Mouse (Mus musculus) stomach, embryonic 14.5 days (tissue): ENCODE data around the gene Hist1h2ab. TPM values are rescaled to one million over a fixed set of nuclear protein-coding genes. Genes with fewer than 3 reads are reported as not detected.
"Not testable (repeated sequence)": the region's sequence is repeated elsewhere in the genome, so short reads cannot be mapped to it uniquely, and the experiment has no call there.

ENCODE experiments used
- ATAC-seq: fragments of 200-750 bp; cut with Nextera tagmentation; 2 replicates; pipeline ENCODE4 v1.8.0; 2017; ENCODE audit warnings: low read depth, moderate TSS enrichment; ENCODE audit not compliant: insufficient number of reproducible peaks, insufficient read depth, low FRiP score
- H3K27ac ChIP-seq: fragments of 300-500 bp; sonication (generic); 2 replicates; pipeline ENCODE4 v1.5.1; 2014; ENCODE audit warnings: mild to moderate bottlenecking, low read length, moderate library complexity, mixed read lengths
- H3K27me3 ChIP-seq: fragments of 300-500 bp; sonication (generic); 2 replicates; pipeline ENCODE4 v1.6.1; 2014; ENCODE audit warnings: low read length, control low read depth, mixed read lengths; ENCODE audit not compliant: control insufficient read depth, insufficient read depth
- H3K36me3 ChIP-seq: fragments of 300-500 bp; sonication (generic); 2 replicates; pipeline ENCODE4 v1.6.1; 2014; ENCODE audit warnings: mild to moderate bottlenecking, control low read depth, low read length, moderate library complexity, mixed read lengths; ENCODE audit not compliant: control insufficient read depth, insufficient read depth
- H3K4me1 ChIP-seq: fragments of 300-500 bp; sonication (generic); 2 replicates; pipeline ENCODE4 v1.6.1; 2014; ENCODE audit warnings: low read length, control low read depth, mixed read lengths; ENCODE audit not compliant: control insufficient read depth, insufficient read depth
- H3K4me2 ChIP-seq: fragments of 300-500 bp; sonication (generic); replicated peaks from 2 replicates; pipeline ENCODE4 v1.6.1; 2014; ENCODE audit warnings: low read depth, low read length, control low read depth
- H3K4me3 ChIP-seq: fragments of 300-500 bp; sonication (generic); 2 replicates; pipeline ENCODE4 v1.5.1; 2014; ENCODE audit warnings: low read depth, low read length, control low read depth
- H3K9ac ChIP-seq: fragments of 300-500 bp; sonication (generic); replicated peaks from 2 replicates; pipeline ENCODE4 v1.6.1; 2014; ENCODE audit warnings: low read depth, mild to moderate bottlenecking, control low read depth, low read length, moderate library complexity, mixed read lengths
- H3K9me3 ChIP-seq: fragments of 300-500 bp; sonication (generic); 2 replicates; pipeline ENCODE4 v1.6.1; 2016; ENCODE audit warnings: low read depth, low read length, control low read depth; ENCODE audit not compliant: control insufficient read depth
- WGBS: fragments of 180-500 bp; shearing (Covaris S2); extraction: QIAGEN DNeasy Blood & Tissue Kit; methylation state at CpG from one replicate; pipeline ENCODE4 v1.1.7; 2014; 5-methylcytosine and 5-hydroxymethylcytosine counted together
- polyA plus RNA-seq: library from polyadenylated mRNA; unstranded; fragments of >200 nt; fragmentation: Nextera tagmentation; extraction: Ambion mirVana; gene quantifications from 2 replicates; pipeline ENCODE4 v1.2.1, GENCODE M21; 2014

Hist1h2ab gene
- polyA plus RNA-seq, 1 experiment from 2014 or later = 50.2 TPM

DNA sequence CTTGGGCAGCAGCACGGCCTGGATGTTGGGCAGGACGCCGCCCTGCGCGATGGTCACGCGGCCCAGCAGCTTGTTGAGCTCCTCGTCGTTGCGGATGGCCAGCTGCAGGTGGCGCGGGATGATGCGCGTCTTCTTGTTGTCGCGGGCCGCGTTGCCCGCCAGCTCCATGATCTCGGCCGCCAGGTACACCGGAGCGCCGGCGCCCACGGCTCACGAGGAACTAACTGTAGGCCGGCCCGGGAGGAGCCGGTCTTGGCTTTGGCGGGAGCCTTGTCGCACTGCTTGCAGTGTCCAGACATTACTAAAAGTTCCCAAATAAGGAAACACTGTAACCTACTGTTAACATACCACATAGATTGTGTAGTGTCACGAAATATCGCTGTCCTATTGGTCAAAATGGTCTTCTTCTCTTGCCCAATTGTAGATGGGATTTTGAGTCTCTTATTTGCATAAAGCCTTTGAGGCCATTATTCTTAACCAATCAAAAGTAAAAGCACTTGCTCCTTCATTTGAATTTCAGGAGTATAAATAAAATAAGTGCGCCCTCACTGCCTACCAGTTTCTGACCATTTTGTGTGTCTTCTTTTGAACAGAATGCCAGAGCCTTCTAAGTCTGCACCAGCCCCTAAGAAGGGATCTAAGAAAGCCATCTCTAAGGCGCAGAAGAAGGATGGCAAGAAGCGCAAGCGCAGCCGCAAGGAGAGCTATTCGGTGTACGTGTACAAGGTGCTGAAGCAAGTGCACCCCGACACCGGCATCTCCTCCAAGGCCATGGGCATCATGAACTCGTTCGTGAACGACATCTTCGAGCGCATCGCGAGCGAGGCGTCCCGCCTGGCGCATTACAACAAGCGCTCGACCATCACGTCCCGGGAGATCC is 4.5 kb upstream of the Hist1h2ab start, which contains the start of gene Hist1h2bb:
Hist1h2bb (plus strand) TSS at position 534 of the 880 bp plus-strand sequence.
- WGBS = under 1% methylated on average over 36 of the region's 58 CpGs
- peak within 1 kb of the TSS; percentile 71 for H3K9ac ChIP-seq
- H3K36me3 ChIP-seq, H3K4me1 ChIP-seq, H3K27me3 ChIP-seq, H3K9me3 ChIP-seq: not testable (repeated sequence)
- H3K4me3 ChIP-seq = peak within 1 kb of the TSS; percentile 35
- H3K4me2 ChIP-seq = peak within 1 kb of the TSS; percentile 71
- ATAC-seq = peak; percentile 92
- H3K27ac ChIP-seq = peak within 1 kb of the TSS; percentile 99

DNA sequence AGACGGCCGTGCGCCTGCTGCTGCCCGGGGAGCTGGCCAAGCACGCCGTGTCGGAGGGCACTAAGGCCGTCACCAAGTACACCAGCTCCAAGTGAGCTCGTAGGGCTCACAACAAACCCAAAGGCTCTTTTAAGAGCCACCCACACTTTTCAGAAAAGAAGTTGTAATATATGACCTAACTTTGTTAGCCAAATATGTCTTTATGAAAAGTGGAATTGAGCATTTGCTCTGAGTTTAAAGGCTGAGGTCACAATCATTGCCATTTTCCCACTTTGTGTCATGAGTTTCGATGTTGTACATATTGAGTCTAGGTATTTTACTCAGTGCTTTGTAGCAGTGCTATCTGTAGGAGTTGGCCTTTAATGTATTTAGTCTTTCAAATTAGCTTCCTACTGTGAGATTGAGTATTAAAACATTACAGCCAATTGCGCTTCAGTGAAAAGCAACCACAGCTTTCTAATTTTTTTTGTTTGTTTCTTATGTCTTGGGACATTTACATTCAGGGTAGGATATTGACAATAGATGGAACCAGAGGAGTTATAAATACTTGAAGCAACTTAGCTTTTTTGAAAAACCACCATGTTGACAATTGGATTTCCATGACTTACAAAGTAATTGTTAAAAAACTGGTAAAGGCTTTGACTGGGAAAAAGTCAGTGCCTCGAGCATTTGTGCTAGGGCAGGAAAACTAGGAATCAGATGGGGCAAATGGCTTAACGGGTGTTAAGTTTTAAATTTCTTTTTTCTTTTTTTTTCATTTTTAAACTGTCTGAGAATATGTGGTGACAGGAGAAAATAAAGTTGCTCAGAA is 3.6 kb upstream of the Hist1h2ab start:
- Histone ChIP-seq H3K4me3 (peak overlapping the region; percentile 35), H3K4me2 (peak overlapping the region; percentile 57), H3K27me3 (no peaks in the 10 kb centered on the region), H3K27ac (peak overlapping the region; percentile 99), H3K36me3 (no peaks in the 10 kb centered on the region), H3K9ac (peak overlapping the region; percentile 45), H3K9me3 (no peaks in the 10 kb centered on the region), H3K4me1 (peaks cover 10% of the 10 kb centered on the region)
- no peak for ATAC-seq
- 3% methylated on average over 10 of the region's 13 CpGs for WGBS

DNA sequence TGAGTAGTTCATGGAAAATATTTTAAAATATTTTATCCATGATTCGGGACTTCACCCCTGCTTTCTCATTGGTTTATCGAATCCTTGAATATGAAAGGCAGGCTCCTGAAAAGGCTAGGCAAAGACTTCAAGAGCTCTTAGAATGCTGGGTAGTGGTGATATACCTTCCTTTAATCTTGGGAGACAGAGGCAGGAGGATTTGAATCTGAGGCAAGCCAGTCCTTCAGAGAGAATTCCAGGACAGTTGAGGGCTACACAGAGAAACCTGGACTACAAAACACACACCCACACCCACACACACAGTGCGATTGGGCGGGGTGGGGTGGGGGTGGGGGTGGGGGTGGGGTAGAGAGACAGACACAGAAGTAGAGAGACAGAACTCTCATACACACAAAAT is 3.0 kb upstream of the Hist1h2ab start:
- H3K36me3 ChIP-seq = no peaks in the 10 kb centered on the region
- H3K27me3 ChIP-seq = no peaks in the 10 kb centered on the region
- no peak for ATAC-seq
- H3K4me3 ChIP-seq = peak overlapping the region; percentile 35
- peaks cover 11% of the 10 kb centered on the region for H3K4me1 ChIP-seq
- 5% methylated on average over 4 of the region's 4 CpGs for WGBS
- no peaks in the 10 kb centered on the region for H3K9me3 ChIP-seq
- H3K9ac ChIP-seq = peak overlapping the region; percentile 45
- H3K27ac ChIP-seq = peak overlapping the region; percentile 99
- peak overlapping the region; percentile 57 for H3K4me2 ChIP-seq

DNA sequence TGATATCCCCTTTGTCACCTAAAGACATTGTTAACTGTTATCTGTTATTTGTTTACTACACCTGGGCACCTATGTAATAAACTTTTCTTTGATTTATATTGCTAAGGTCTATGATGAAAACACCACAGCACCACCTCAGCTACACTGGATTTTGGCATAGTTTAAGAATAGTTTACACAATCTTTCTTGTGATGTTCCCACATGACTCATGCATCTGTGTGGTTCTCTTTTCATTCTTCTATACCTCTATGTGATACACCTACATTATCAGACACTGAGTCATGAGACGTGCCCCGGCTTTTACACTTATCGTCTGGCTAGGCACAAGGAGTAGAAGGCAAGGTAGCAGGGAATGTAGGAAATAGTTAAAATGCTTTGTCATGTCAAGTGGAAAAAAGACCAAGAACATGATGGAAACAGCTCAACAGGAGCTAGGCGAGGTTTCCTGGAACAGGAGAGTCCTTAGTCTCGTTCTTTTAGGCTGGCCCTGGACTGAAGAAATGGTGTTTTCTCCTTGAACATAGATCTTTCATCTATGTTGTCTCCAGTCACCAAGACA is 1.3 kb upstream of the Hist1h2ab start:
- H3K36me3 ChIP-seq = no peaks in the 10 kb centered on the region
- peak overlapping the region; percentile 83; the same call in 1 of the 2 replicates for H3K27ac ChIP-seq
- peaks cover 18% of the 10 kb centered on the region for H3K4me1 ChIP-seq
- no peaks in the 10 kb centered on the region for H3K9me3 ChIP-seq
- no peak overlapping the region for H3K9ac ChIP-seq
- no peak overlapping the region for H3K4me3 ChIP-seq
- 93% methylated on average over 5 of the region's 5 CpGs for WGBS
- H3K27me3 ChIP-seq = no peaks in the 10 kb centered on the region
- H3K4me2 ChIP-seq = no peak overlapping the region
- ATAC-seq = no peak

DNA sequence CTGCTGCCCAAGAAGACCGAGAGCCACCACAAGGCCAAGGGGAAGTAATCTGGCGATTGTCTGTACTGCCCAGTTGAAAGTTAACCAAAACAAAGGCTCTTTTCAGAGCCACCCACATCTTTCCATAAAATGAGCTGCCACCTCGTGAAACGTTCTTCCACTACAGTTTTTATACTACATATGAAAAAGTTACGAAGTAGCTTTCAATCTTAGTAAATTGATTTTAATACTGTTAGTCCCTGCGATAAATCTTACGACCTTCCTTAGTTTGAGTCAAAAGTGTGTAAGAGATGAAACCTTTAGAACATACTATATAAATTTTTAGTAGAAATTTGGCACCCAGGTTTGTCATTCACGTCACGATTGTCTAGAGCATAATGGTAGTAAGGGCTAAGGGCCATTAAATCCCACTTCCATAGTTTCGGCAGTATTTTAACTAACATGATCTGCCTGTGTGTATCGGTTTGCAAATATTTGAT is 591 bp downstream of the Hist1h2ab start:
- ATAC-seq = no peak
- H3K27ac ChIP-seq = peak overlapping the region; percentile 96
- no peaks in the 10 kb centered on the region for H3K27me3 ChIP-seq
- WGBS = 2% methylated on average over 11 of the region's 11 CpGs
- H3K9me3 ChIP-seq = no peaks in the 10 kb centered on the region
- H3K4me1 ChIP-seq = peaks cover 18% of the 10 kb centered on the region
- H3K4me2 ChIP-seq = peak overlapping the region; percentile 53
- H3K36me3 ChIP-seq = no peaks in the 10 kb centered on the region
- peak overlapping the region; percentile 37 for H3K4me3 ChIP-seq
- H3K9ac ChIP-seq = peak overlapping the region; percentile 45

DNA sequence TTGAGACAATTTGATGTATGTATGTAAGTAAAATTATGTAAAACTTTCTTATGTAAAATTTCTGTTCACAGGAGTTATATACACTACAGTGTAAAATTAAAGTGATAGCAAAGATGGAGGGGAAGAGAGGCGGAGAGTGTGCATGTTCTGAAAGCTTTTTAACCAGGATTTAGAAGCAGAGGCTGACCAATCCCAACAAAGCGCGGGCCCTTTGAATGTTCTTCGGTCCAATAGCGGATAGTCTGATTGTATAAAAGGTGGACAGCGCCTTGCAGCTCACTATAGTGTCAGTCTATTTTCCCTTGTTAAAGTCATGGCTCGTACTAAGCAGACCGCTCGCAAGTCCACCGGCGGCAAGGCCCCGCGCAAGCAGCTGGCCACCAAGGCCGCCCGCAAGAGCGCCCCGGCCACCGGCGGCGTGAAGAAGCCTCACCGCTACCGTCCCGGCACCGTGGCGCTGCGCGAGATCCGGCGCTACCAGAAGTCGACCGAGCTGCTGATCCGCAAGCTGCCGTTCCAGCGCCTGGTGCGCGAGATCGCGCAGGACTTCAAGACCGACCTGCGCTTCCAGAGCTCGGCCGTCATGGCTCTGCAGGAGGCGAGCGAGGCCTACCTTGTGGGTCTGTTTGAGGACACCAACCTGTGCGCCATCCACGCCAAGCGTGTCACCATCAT is 1.3 kb downstream of the Hist1h2ab start, which contains the start of gene Hist1h3b:
Hist1h3b (plus strand) TSS at position 201 of the 675 bp plus-strand sequence.
- Histone ChIP-seq H3K9ac (peak within 1 kb of the TSS; percentile 45), H3K4me3 (peak within 1 kb of the TSS; percentile 37), H3K27ac (peak within 1 kb of the TSS; percentile 96), H3K4me2 (peak within 1 kb of the TSS; percentile 53), H3K4me1 (peaks cover 18% of the 10 kb centered on the region)
- not testable (repeated sequence) for H3K9me3 ChIP-seq, H3K36me3 ChIP-seq, H3K27me3 ChIP-seq
- WGBS = under 1% methylated on average over 18 of the region's 47 CpGs
- ATAC-seq = peak; percentile 89

DNA sequence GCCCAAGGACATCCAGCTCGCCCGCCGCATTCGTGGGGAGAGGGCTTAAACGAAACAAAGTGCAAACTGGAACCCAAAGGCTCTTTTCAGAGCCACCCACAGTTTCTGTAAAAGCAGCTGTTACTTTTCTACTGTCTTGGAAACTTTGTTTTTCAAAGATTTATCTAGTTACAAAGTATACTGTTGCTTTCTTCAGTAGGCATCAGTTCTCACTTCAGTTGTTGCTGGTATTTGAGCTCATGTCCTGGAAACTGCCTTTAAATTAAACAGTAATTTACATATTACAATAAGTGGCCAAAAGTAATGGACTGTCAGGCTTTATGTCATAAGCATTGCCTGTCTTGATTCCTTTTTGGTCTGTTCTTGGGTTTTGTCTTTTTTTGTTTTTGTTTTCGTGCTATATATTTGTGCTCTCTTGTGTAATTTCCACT is 1.8 kb downstream of the Hist1h2ab start:
- peak overlapping the region; percentile 37 for H3K4me3 ChIP-seq
- no peaks in the 10 kb centered on the region for H3K9me3 ChIP-seq
- peak overlapping the region; percentile 40 for H3K4me2 ChIP-seq
- no peak for ATAC-seq
- WGBS = 2% methylated on average over 6 of the region's 6 CpGs
- H3K36me3 ChIP-seq = no peaks in the 10 kb centered on the region
- H3K9ac ChIP-seq = peak overlapping the region; percentile 34
- peak overlapping the region; percentile 79; the same call in 1 of the 2 replicates for H3K27ac ChIP-seq
- peaks cover 18% of the 10 kb centered on the region for H3K4me1 ChIP-seq
- no peaks in the 10 kb centered on the region for H3K27me3 ChIP-seq
